Mouse (Mus musculus) limb, embryonic 10.5 days (tissue): Measurements from ENCODE around the gene Olfr1293-ps. TPM values are rescaled to one million over a fixed set of nuclear protein-coding genes. Genes with fewer than 3 reads are reported as not detected.

Experiments used
- DNase-seq: peaks from one replicate; pipeline ENCODE4 v3.0.0-alpha.2; 2017; ENCODE audit warnings: low spot score
- H3K27ac ChIP-seq: fragments of 300-500 bp; sonication (generic); 2 replicates; pipeline ENCODE4 v1.5.1; 2016; ENCODE audit warnings: mild to moderate bottlenecking
- H3K27me3 ChIP-seq: fragments of 300-500 bp; sonication (generic); 2 replicates; pipeline ENCODE4 v1.6.1; 2016; ENCODE audit warnings: low read depth, mild to moderate bottlenecking; ENCODE audit not compliant: poor library complexity, severe bottlenecking
- H3K36me3 ChIP-seq: fragments of 300-500 bp; sonication (generic); 2 replicates; pipeline ENCODE4 v1.6.1; 2016; ENCODE audit warnings: mild to moderate bottlenecking, moderate library complexity
- H3K4me1 ChIP-seq: fragments of 300-500 bp; sonication (generic); 2 replicates; pipeline ENCODE4 v1.6.1; 2016
- H3K4me3 ChIP-seq: fragments of 300-500 bp; sonication (generic); 2 replicates; pipeline ENCODE4 v1.5.1; 2016; ENCODE audit warnings: mild to moderate bottlenecking, moderate library complexity
- H3K9me3 ChIP-seq: fragments of 300-500 bp; sonication (generic); replicated peaks from 2 replicates; pipeline ENCODE4 v1.6.1; 2016; ENCODE audit warnings: mild to moderate bottlenecking
- WGBS: fragments of 180-500 bp; shearing (Covaris S2); methylation state at CpG from one replicate; pipeline ENCODE4 v1.1.7; 2016; 5-methylcytosine and 5-hydroxymethylcytosine counted together
- polyA plus RNA-seq: library from polyadenylated mRNA; unstranded; fragments of >200 nt; fragmentation: Nextera tagmentation; extraction: Ambion mirVana; gene quantifications from 2 replicates; pipeline ENCODE4 v1.2.1, GENCODE M21; 2016

Gene Olfr1293-ps
- not detected in 2 replicates for polyA plus RNA-seq

DNA sequence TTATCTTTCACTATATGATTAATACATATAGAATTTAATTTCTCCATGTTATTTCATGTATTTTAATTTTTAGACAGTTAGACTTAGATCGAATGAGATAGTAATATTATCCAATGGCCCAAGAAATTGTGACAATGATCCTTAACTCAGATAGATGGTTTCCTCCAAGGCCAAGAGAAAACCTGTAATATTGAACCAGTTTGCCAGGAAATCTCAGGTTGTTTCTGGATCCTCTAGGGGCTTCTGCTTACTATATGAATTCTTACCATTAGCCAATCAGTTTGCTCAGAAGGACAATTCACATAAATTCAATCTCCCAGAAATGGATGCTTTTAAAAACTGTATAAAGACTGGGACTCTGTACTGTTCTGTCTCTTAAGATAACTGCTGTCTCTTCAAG lies at the start of gene Olfr1293-ps:
Gene Olfr1293-ps, plus strand, starts transcription at position 301 of the 400 bp plus-strand sequence.
- Histone ChIP-seq H3K9me3 (0 out of 2 replicates have a peak, but pooled peaks cover 3% of the 10 kb centered on the region), H3K27ac (no peak within 1 kb of the TSS), H3K27me3 (no peaks in the 10 kb centered on the region), H3K36me3 (no peaks in the 10 kb centered on the region), H3K4me3 (no peak within 1 kb of the TSS), H3K4me1 (no peaks in the 10 kb centered on the region)
- WGBS, result 90% methylated on average over 1 of the region's 1 CpGs
- DNase-seq, result no peak

DNA sequence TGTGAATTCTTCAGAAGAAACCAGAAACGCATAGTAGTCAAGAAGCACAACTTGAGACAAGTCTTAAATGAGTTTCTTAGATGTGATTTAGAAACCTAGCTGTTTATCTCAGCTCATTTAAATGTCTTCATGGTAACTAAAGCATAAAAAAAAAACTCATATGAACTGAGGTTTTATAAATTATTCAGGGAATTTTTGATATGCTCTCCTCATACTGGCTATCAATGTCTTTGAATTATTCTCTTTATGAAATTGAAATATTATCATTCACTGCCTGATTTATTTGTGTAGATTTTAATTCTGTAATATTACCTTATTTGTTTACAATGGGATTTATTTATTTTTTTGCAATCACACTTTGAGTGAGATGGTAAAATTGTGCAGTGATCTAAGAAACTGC lies 44.5 kb upstream of the Olfr1293-ps start, which contains the start of gene Olfr1289:
Gene Olfr1289, plus strand, starts transcription at position 301 of the 400 bp plus-strand sequence.
- no peaks in the 10 kb centered on the region for H3K9me3 ChIP-seq
- H3K27me3 ChIP-seq, result no peaks in the 10 kb centered on the region
- no peaks in the 10 kb centered on the region for H3K4me1 ChIP-seq
- 84% methylated on average over 1 of the region's 1 CpGs for WGBS
- H3K27ac ChIP-seq, result no peak within 1 kb of the TSS
- no peak within 1 kb of the TSS for H3K4me3 ChIP-seq
- no peaks in the 10 kb centered on the region for H3K36me3 ChIP-seq
- no peak for DNase-seq

GRCm38 (mm10) chr2:111493729-111494128 lies 31.3 kb upstream of the Olfr1293-ps start, which contains the start of gene Olfr1290:
Gene Olfr1290 (minus strand): TSS chr2:111493829.
- Histone ChIP-seq H3K4me1 (no peaks in the 10 kb centered on the region), H3K4me3 (no peak within 1 kb of the TSS), H3K27me3 (no peaks in the 10 kb centered on the region), H3K27ac (no peak within 1 kb of the TSS), H3K9me3 (no peaks in the 10 kb centered on the region), H3K36me3 (no peaks in the 10 kb centered on the region)
- DNase-seq, result no peak
- 80% methylated on average over 5 of the region's 5 CpGs for WGBS

DNA sequence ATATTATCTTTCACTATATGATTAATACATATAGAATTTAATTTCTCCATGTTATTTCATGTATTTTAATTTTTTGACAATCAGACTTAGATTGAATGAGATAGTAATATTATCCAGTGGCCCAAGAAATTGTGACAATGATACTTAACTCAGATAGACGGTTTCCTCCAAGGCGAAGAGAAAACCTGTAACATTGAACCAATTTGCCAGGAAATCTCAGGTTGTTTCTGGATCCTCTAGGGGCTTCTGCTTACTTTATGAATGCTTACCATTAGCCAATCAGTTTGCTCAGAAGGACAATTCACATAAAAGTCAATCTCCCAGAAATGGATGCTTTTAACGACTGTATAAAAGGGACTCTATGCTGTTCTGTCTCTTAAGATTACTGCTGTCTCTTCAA lies 28.1 kb upstream of the Olfr1293-ps start, which contains the start of gene Olfr1291-ps1:
Gene Olfr1291-ps1, plus strand, starts transcription at position 301 of the 400 bp plus-strand sequence.
- Histone ChIP-seq H3K9me3 (no peaks in the 10 kb centered on the region), H3K27me3 (no peaks in the 10 kb centered on the region), H3K36me3 (no peaks in the 10 kb centered on the region), H3K4me1 (no peaks in the 10 kb centered on the region), H3K4me3 (no peak within 1 kb of the TSS), H3K27ac (no peak within 1 kb of the TSS)
- DNase-seq, result no peak
- WGBS, result 95% methylated on average over 3 of the region's 3 CpGs

GRCm38 (mm10) chr2:111517451-111517850 lies 7.6 kb upstream of the Olfr1293-ps start:
- no peak overlapping the region for H3K4me3 ChIP-seq
- WGBS, result 91% methylated on average over 10 of the region's 10 CpGs
- H3K27me3 ChIP-seq, result no peaks in the 10 kb centered on the region
- no peaks in the 10 kb centered on the region for H3K4me1 ChIP-seq
- no peaks in the 10 kb centered on the region for H3K36me3 ChIP-seq
- no peak overlapping the region for H3K27ac ChIP-seq
- no peak for DNase-seq
- H3K9me3 ChIP-seq, result 0 out of 2 replicates have a peak, but pooled peaks cover 3% of the 10 kb centered on the region

DNA sequence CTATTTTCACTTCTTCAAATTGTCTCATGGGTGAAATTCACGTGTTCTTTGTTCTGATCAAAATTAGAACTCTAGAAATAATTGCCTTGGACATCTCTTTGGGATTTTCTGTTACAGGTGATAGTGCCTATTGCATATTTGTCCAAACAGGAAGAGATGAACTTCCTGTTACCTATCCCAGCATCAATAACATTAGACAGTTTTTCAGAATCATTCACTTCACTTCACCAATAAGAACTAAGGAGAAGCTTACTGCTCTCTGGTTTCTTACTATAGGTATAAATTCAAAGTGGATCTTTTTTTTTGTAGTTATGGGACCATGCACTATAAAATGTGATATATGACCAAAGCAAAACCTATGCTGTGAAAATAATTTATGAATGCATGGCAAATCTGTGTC lies 15.2 kb downstream of the Olfr1293-ps start, which contains the start of gene Olfr1294:
Gene Olfr1294, minus strand, starts transcription at position 101 of the 400 bp plus-strand sequence.
- DNase-seq, result no peak
- WGBS, result 81% methylated on average over 1 of the region's 1 CpGs
- Histone ChIP-seq H3K36me3 (no peaks in the 10 kb centered on the region), H3K4me1 (no peaks in the 10 kb centered on the region), H3K27me3 (no peaks in the 10 kb centered on the region), H3K27ac (no peak within 1 kb of the TSS), H3K4me3 (no peak within 1 kb of the TSS), H3K9me3 (no peaks in the 10 kb centered on the region)

DNA sequence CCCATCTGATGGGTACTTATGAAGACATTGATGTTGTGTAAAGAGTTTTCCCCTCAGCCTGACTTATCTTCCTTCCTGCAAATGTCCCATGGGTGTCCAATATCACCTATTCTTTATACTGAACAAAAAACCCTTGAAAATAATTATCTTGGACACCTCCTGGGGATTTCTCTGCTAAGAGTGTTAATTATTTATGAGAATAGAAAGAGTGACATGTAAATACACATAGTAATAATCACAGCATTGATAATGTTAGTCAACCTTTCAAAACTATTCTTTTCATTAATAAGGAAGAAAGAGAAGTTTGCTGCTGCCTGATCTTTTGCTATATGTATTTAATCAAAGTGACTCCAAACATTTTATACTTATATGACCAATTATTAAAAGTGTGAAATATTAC lies 44.6 kb downstream of the Olfr1293-ps start, which contains the start of gene Olfr1295:
Gene Olfr1295, minus strand, starts transcription at position 101 of the 400 bp plus-strand sequence.
- H3K36me3 ChIP-seq, result no peaks in the 10 kb centered on the region
- DNase-seq, result no peak
- no peak within 1 kb of the TSS for H3K4me3 ChIP-seq
- H3K9me3 ChIP-seq, result no peaks in the 10 kb centered on the region
- no peaks in the 10 kb centered on the region for H3K4me1 ChIP-seq
- H3K27ac ChIP-seq, result no peak within 1 kb of the TSS
- no peaks in the 10 kb centered on the region for H3K27me3 ChIP-seq

Other genes with a start within 250 kb of the Olfr1293-ps start
- gene Olfr1278, start 235.1 kb upstream of the Olfr1293-ps start, polyA plus RNA-seq, result not detected in 2 replicates
- gene Olfr1279, start 224.6 kb upstream of the Olfr1293-ps start, polyA plus RNA-seq, result not detected in 2 replicates
- gene Olfr1280, start 211.2 kb upstream of the Olfr1293-ps start, polyA plus RNA-seq, result not detected in 2 replicates
- gene Olfr1281, start 198.7 kb upstream of the Olfr1293-ps start, polyA plus RNA-seq, result not detected in 2 replicates
- gene Olfr1282, start 189.1 kb upstream of the Olfr1293-ps start, polyA plus RNA-seq, result not detected in 2 replicates
- gene Olfr1283, start 158.4 kb upstream of the Olfr1293-ps start, polyA plus RNA-seq, result not detected in 2 replicates
- not detected in 2 replicates for gene Olfr1284, start 149.7 kb upstream of the Olfr1293-ps start, polyA plus RNA-seq
- gene Olfr1286, start 102.1 kb upstream of the Olfr1293-ps start, polyA plus RNA-seq, result not detected in 2 replicates
- gene Olfr1287, start 76.1 kb upstream of the Olfr1293-ps start, polyA plus RNA-seq, result not detected in 2 replicates
- not detected in 2 replicates for gene Olfr1288, start 51.1 kb upstream of the Olfr1293-ps start, polyA plus RNA-seq
- not detected in 2 replicates for gene Olfr1289, start 44.4 kb upstream of the Olfr1293-ps start, polyA plus RNA-seq
- gene Olfr1290, start 31.4 kb upstream of the Olfr1293-ps start, polyA plus RNA-seq, result not detected in 2 replicates
- not detected in 2 replicates for gene Olfr1291-ps1, start 28.0 kb upstream of the Olfr1293-ps start, polyA plus RNA-seq
- gene Olfr1294, start 15.1 kb downstream of the Olfr1293-ps start, polyA plus RNA-seq, result not detected in 2 replicates
- gene Olfr1295, start 44.5 kb downstream of the Olfr1293-ps start, polyA plus RNA-seq, result not detected in 2 replicates
- gene Olfr1297, start 101.3 kb downstream of the Olfr1293-ps start, polyA plus RNA-seq, result not detected in 2 replicates
- gene Olfr1298, start 124.0 kb downstream of the Olfr1293-ps start, polyA plus RNA-seq, result not detected in 2 replicates
- gene Olfr1299, start 136.2 kb downstream of the Olfr1293-ps start, polyA plus RNA-seq, result not detected in 2 replicates
- not detected in 2 replicates for gene Olfr1301, start 225.8 kb downstream of the Olfr1293-ps start, polyA plus RNA-seq